Mouse (Mus musculus): Measurements from ENCODE around the gene Gk5. TPM values are rescaled to one million over a fixed set of nuclear protein-coding genes. Genes with fewer than 3 reads are reported as not detected.

Gene Gk5
- polyA plus RNA-seq, 1 experiment from 2014 or later = 2.9 TPM

GRCm38 (mm10) chr9:96213036-96213645 lies 94.0 kb downstream of the Gk5 start:
- no peaks in the 10 kb centered on the region for H3K27me3 ChIP-seq (ENCODE audit: low read depth, poor library complexity, severe bottlenecking)
- 90% methylated on average over 3 of the region's 3 CpGs for WGBS
- DNase-seq (ENCODE audit: low spot score) = no peak
- H3K9me3 ChIP-seq (replicated peaks) = peaks cover 3% of the 10 kb centered on the region; the same call in 1 of the 2 replicates
- no peak overlapping the region for H3K27ac ChIP-seq (replicated peaks)
- H3K4me3 ChIP-seq = no peak overlapping the region
- peaks cover 7% of the 10 kb centered on the region for H3K36me3 ChIP-seq
- no peaks in the 10 kb centered on the region for H3K4me1 ChIP-seq

GRCm38 (mm10) chr9:96214171-96214570 lies 95.0 kb downstream of the Gk5 start:
- no peak for DNase-seq (ENCODE audit: low spot score)
- Histone ChIP-seq H3K27me3 (ENCODE audit: low read depth, poor library complexity, severe bottlenecking) (no peaks in the 10 kb centered on the region), H3K4me1 (peaks cover 4% of the 10 kb centered on the region; the same call in 1 of the 2 replicates), H3K27ac (replicated peaks) (no peak overlapping the region), H3K4me3 (no peak overlapping the region), H3K9me3 (replicated peaks) (peaks cover 3% of the 10 kb centered on the region; the same call in 1 of the 2 replicates), H3K36me3 (peaks cover 7% of the 10 kb centered on the region)
- 93% methylated on average over 2 of the region's 2 CpGs for WGBS

- Histone ChIP-seq H3K27ac (replicated peaks) (no peak overlapping the region), H3K4me3 (no peak overlapping the region), H3K9me3 (replicated peaks) (peaks cover 3% of the 10 kb centered on the region; the same call in 1 of the 2 replicates), H3K36me3 (peaks cover 7% of the 10 kb centered on the region), H3K27me3 (ENCODE audit: low read depth, poor library complexity, severe bottlenecking) (no peaks in the 10 kb centered on the region), H3K4me1 (peaks cover 6% of the 10 kb centered on the region; the same call in 1 of the 2 replicates)
- DNase-seq (ENCODE audit: low spot score) = no peak
- WGBS = 81% methylated on average over 1 of the region's 1 CpGs
These were observed 98.1 kb downstream of the Gk5 start for GRCm38 (mm10) chr9:96217299-96217698.

- Histone ChIP-seq H3K27ac (replicated peaks) (no peak overlapping the region), H3K4me3 (no peak overlapping the region), H3K4me1 (peaks cover 6% of the 10 kb centered on the region; the same call in 1 of the 2 replicates), H3K9me3 (replicated peaks) (peaks cover 3% of the 10 kb centered on the region; the same call in 1 of the 2 replicates), H3K27me3 (ENCODE audit: low read depth, poor library complexity, severe bottlenecking) (no peaks in the 10 kb centered on the region), H3K36me3 (peaks cover 7% of the 10 kb centered on the region)
- no peak for DNase-seq (ENCODE audit: low spot score)
These were observed 98.6 kb downstream of the Gk5 start for GRCm38 (mm10) chr9:96217799-96218198.

GRCm38 (mm10) chr9:96219114-96219669 lies 100.0 kb downstream of the Gk5 start:
- Histone ChIP-seq H3K4me3 (no peak overlapping the region), H3K27ac (replicated peaks) (no peak overlapping the region), H3K4me1 (peaks cover 6% of the 10 kb centered on the region; the same call in 1 of the 2 replicates), H3K27me3 (ENCODE audit: low read depth, poor library complexity, severe bottlenecking) (no peaks in the 10 kb centered on the region), H3K9me3 (replicated peaks) (peaks cover 3% of the 10 kb centered on the region; the same call in 1 of the 2 replicates), H3K36me3 (peaks cover 4% of the 10 kb centered on the region)
- DNase-seq (ENCODE audit: low spot score) = no peak
- 73% methylated on average over 2 of the region's 2 CpGs for WGBS

GRCm38 (mm10) chr9:96220419-96220818 lies 101.3 kb downstream of the Gk5 start:
- peaks cover 6% of the 10 kb centered on the region; the same call in 1 of the 2 replicates for H3K4me1 ChIP-seq
- no peaks in the 10 kb centered on the region for H3K27me3 ChIP-seq (ENCODE audit: low read depth, poor library complexity, severe bottlenecking)
- H3K36me3 ChIP-seq = no peaks in the 10 kb centered on the region
- no peak overlapping the region for H3K27ac ChIP-seq (replicated peaks)
- no peak overlapping the region for H3K4me3 ChIP-seq
- H3K9me3 ChIP-seq (replicated peaks) = no peaks in the 10 kb centered on the region
- no peak for DNase-seq (ENCODE audit: low spot score)

- no peak overlapping the region for H3K4me3 ChIP-seq
- no peaks in the 10 kb centered on the region for H3K9me3 ChIP-seq (replicated peaks)
- peaks cover 6% of the 10 kb centered on the region; the same call in 1 of the 2 replicates for H3K4me1 ChIP-seq
- 92% methylated on average over 2 of the region's 2 CpGs for WGBS
- H3K27me3 ChIP-seq (ENCODE audit: low read depth, poor library complexity, severe bottlenecking) = no peaks in the 10 kb centered on the region
- H3K27ac ChIP-seq (replicated peaks) = no peak overlapping the region
- DNase-seq (ENCODE audit: low spot score) = no peak
- no peaks in the 10 kb centered on the region for H3K36me3 ChIP-seq
These were observed 104.1 kb downstream of the Gk5 start for GRCm38 (mm10) chr9:96223302-96223701.

- no peaks in the 10 kb centered on the region for H3K9me3 ChIP-seq (replicated peaks)
- H3K27ac ChIP-seq (replicated peaks) = no peak overlapping the region
- DNase-seq (ENCODE audit: low spot score) = no peak
- H3K36me3 ChIP-seq = no peaks in the 10 kb centered on the region
- H3K27me3 ChIP-seq (ENCODE audit: low read depth, poor library complexity, severe bottlenecking) = no peaks in the 10 kb centered on the region
- no peak overlapping the region for H3K4me3 ChIP-seq
- peaks cover 7% of the 10 kb centered on the region; the same call in 1 of the 2 replicates for H3K4me1 ChIP-seq
These were observed 109.1 kb downstream of the Gk5 start for GRCm38 (mm10) chr9:96228285-96228684.

GRCm38 (mm10) chr9:96230271-96230670 lies 111.1 kb downstream of the Gk5 start:
- 57% methylated on average over 2 of the region's 2 CpGs for WGBS
- no peak for DNase-seq (ENCODE audit: low spot score)
- no peak overlapping the region for H3K4me3 ChIP-seq
- peaks cover 7% of the 10 kb centered on the region; the same call in 1 of the 2 replicates for H3K4me1 ChIP-seq
- no peaks in the 10 kb centered on the region for H3K9me3 ChIP-seq (replicated peaks)
- H3K27me3 ChIP-seq (ENCODE audit: low read depth, poor library complexity, severe bottlenecking) = no peaks in the 10 kb centered on the region
- H3K27ac ChIP-seq (replicated peaks) = no peak overlapping the region
- no peaks in the 10 kb centered on the region for H3K36me3 ChIP-seq

Other genes starting within 250 kb of the Gk5 start
- gene Xrn1, start 164.6 kb upstream of the Gk5 start, polyA plus RNA-seq (2016; fragmentation: Nextera tagmentation; extraction: Ambion mirVana) = 19.7 and 20.9 TPM in 2 replicates
- 81.4 and 97.0 TPM in 2 replicates for gene Tfdp2, start 76.9 kb downstream of the Gk5 start, polyA plus RNA-seq (2016; fragmentation: Nextera tagmentation; extraction: Ambion mirVana)
- 175 and 184 TPM in 2 replicates for gene Atp1b3, start 245.1 kb downstream of the Gk5 start, polyA plus RNA-seq (2016; fragmentation: Nextera tagmentation; extraction: Ambion mirVana)

All from midbrain, embryonic 10.5 days (tissue).